ENCODE assay signal across 22 mouse cellular contexts in genomic region chr16:8419666-8420065, GRCm38 (mm10). TPM values are rescaled to one million over a fixed set of nuclear protein-coding genes. Genes with fewer than 3 reads are reported as not detected.
"Had no signal": no experiment of that assay in that cellular context is flagged by ENCODE, and none has a peak within 500 bp of the region (broad histone marks: within the 10 kb centered on the region; RNA-seq: fewer than 3 reads in every experiment).

No protein-coding gene starts in this region.

- DNase-seq: lung, adult 2 months; lung, postnatal 14 days; lung, postnatal 36 days; midbrain, embryonic 14.5 days; right cerebral cortex, postnatal 14 days; thymus, adult 2 months; thymus, postnatal 25 days; thymus, postnatal 4 days had no signal

- ATAC-seq: lung, postnatal 0 days had no signal

- H3K9ac ChIP-seq: liver, embryonic 14.5 days; lung, embryonic 15.5 days; midbrain, embryonic 12.5 days; neural tube, embryonic 12.5 days; stomach, embryonic 15.5 days had no signal

- H3K36me3 ChIP-seq: lung, embryonic 15.5 days; midbrain, embryonic 12.5 days; neural tube, embryonic 12.5 days; stomach, embryonic 15.5 days had no signal

- H3K27ac ChIP-seq: liver, embryonic 14.5 days; lung, embryonic 15.5 days; macrophage; midbrain, embryonic 12.5 days; neural tube, embryonic 12.5 days; stomach, embryonic 15.5 days; stomach, postnatal 0 days had no signal

- H3K4me1 ChIP-seq: stomach, embryonic 15.5 days had no signal

- H3K4me3 ChIP-seq: lung, embryonic 15.5 days; megakaryocyte, embryonic 14.5 days; midbrain, embryonic 12.5 days; neural tube, embryonic 12.5 days; stomach, embryonic 15.5 days had no signal

- H3K9me3 ChIP-seq: lung, embryonic 15.5 days; megakaryocyte, embryonic 14.5 days; midbrain, embryonic 12.5 days; neural tube, embryonic 12.5 days; stomach, embryonic 15.5 days had no signal

- H3K4me2 ChIP-seq: lung, embryonic 15.5 days; midbrain, embryonic 12.5 days; neural tube, embryonic 12.5 days; stomach, embryonic 15.5 days had no signal

RNA-seq across cellular contexts. Expression of gene Tmem114, which starts 5.3 kb away (rescaled TPM):
- total RNA-seq: monocyte, adult 5-6 weeks; neutrophil, adult 5-6 weeks had no signal
- polyA plus RNA-seq: liver, embryonic 16.5 days; lung, adult 2 months; lung, embryonic 15.5 days; lung, postnatal 0 days; macrophage; midbrain, embryonic 12.5 days; midbrain, embryonic 14.5 days; neural tube, embryonic 12.5 days; spleen, adult 2 months; stomach, postnatal 0 days; urinary bladder, adult 2 months had no signal
